Mouse (Mus musculus) spleen, adult 2 months (tissue): Measurements from ENCODE around the gene Tlr7. TPM values are rescaled to one million over a fixed set of nuclear protein-coding genes. Genes with fewer than 3 reads are reported as not detected.
"Not testable (repeated sequence)": the region's sequence is repeated elsewhere in the genome, so short reads cannot be mapped to it uniquely, and the experiment has no call there.

Source experiments
- DNase-seq, 2 experiments: peaks; one replicate each; pipeline versions ENCODE4 v3.0.0 to v3.0.0-alpha.2; 2012 to 2021; ENCODE audit warnings: low spot score in 2 of 2, low read depth in 1 of 2
- H3K27ac ChIP-seq: fragments of 200-500 bp; 2 replicates; pipeline ENCODE4 v1.5.1; 2012; ENCODE audit warnings: low read length, inconsistent platforms; ENCODE audit not compliant: insufficient read depth
- H3K27me3 ChIP-seq: fragments of 200-500 bp; 2 replicates; pipeline ENCODE4 v1.6.1; 2012; ENCODE audit warnings: mild to moderate bottlenecking, moderate library complexity, low read length, inconsistent platforms; ENCODE audit not compliant: control insufficient read depth, insufficient read depth
- H3K36me3 ChIP-seq: fragments of 200-500 bp; 2 replicates; pipeline ENCODE4 v1.6.1; 2012; ENCODE audit warnings: mild to moderate bottlenecking, low read length, inconsistent platforms; ENCODE audit not compliant: control insufficient read depth, insufficient read depth
- H3K4me1 ChIP-seq: fragments of 200-500 bp; 2 replicates; pipeline ENCODE4 v1.6.1; 2011; ENCODE audit warnings: inconsistent platforms; ENCODE audit not compliant: control insufficient read depth, insufficient read depth, insufficient read length
- H3K4me3 ChIP-seq: fragments of 200-500 bp; 2 replicates; pipeline ENCODE4 v1.5.1; 2011; ENCODE audit warnings: mild to moderate bottlenecking, inconsistent platforms; ENCODE audit not compliant: insufficient read depth, insufficient read length; ENCODE audit errors: extremely low read depth
- CTCF ChIP-seq: fragments of 200-500 bp; IDR thresholded peaks from 2 replicates; pipeline ENCODE4 v1.5.1; 2011; ENCODE audit warnings: mild to moderate bottlenecking, inconsistent platforms; ENCODE audit not compliant: insufficient read depth, insufficient read length, insufficient replicate concordance; ENCODE audit errors: extremely low read depth
- POLR2A ChIP-seq: fragments of 200-500 bp; IDR thresholded peaks from 2 replicates; pipeline ENCODE4 v1.6.1; 2011; ENCODE audit warnings: low read depth, low read length, inconsistent platforms
- WGBS: fragments of 180-500 bp; shearing (Covaris S2); methylation state at CpG from one replicate; pipeline ENCODE4 v1.1.7; 2018; 5-methylcytosine and 5-hydroxymethylcytosine counted together
- polyA plus RNA-seq: library from polyadenylated mRNA; depleted of rRNA; stranded (reverse); fragments of >200 nt; gene quantifications from 2 replicates; pipeline ENCODE4 v1.2.3, GENCODE M21; 2012; rRNA removed

The Tlr7 gene
- 1.8 and 2.6 TPM in 2 replicates for polyA plus RNA-seq

- WGBS: 36% methylated on average over 6 of the region's 6 CpGs
- TF ChIP-seq POLR2A (peak; percentile 10; the same call in 1 of the 2 replicates), CTCF (no peak)
- H3K4me3 ChIP-seq: peak within 1 kb of the TSS; percentile 54
Observed at GRCm38 (mm10) chrX:167330399-167330798, at the start of gene Tlr7. Gene Tlr7 (minus strand): TSS chrX:167330558.

GRCm38 (mm10) chrX:167380073-167380472 lies 49.7 kb upstream of the Tlr7 start:
- Histone ChIP-seq H3K36me3 (no peaks in the 10 kb centered on the region), H3K27ac (no peak overlapping the region), H3K4me3 (no peak overlapping the region), H3K27me3 (no peaks in the 10 kb centered on the region), H3K4me1 (no peaks in the 10 kb centered on the region; the same call in 1 of the 2 replicates)
- TF ChIP-seq POLR2A: no peak
- no peak for TF ChIP-seq CTCF
- DNase-seq: no peak
- WGBS: 70% methylated on average over 4 of the region's 4 CpGs

More at GRCm38 (mm10) chrX:167330399-167330798, at the start of gene Tlr7:
- peak in 1 of 2 experiments; percentile 10 for DNase-seq
- Histone ChIP-seq H3K36me3 (no peaks in the 10 kb centered on the region), H3K27me3 (no peaks in the 10 kb centered on the region), H3K4me1 (peaks cover 4% of the 10 kb centered on the region; the same call in 1 of the 2 replicates), H3K27ac (peak within 1 kb of the TSS; percentile 88)

- H3K4me3 ChIP-seq, H3K4me1 ChIP-seq, H3K27me3 ChIP-seq, DNase-seq, H3K36me3 ChIP-seq, H3K27ac ChIP-seq: not testable (repeated sequence)
- 56% methylated on average over 3 of the region's 3 CpGs for WGBS
Observed at GRCm38 (mm10) chrX:167361231-167361630, 30.9 kb upstream of the Tlr7 start.

- no peak overlapping the region for H3K4me3 ChIP-seq
- no peak for TF ChIP-seq CTCF
- peak overlapping the region; percentile 62 for H3K27ac ChIP-seq
- no peaks in the 10 kb centered on the region; the same call in 1 of the 2 replicates for H3K36me3 ChIP-seq
- DNase-seq: no peak
- WGBS: 45% methylated on average over 7 of the region's 7 CpGs
- H3K4me1 ChIP-seq: peaks cover 2% of the 10 kb centered on the region; the same call in 1 of the 2 replicates
- no peaks in the 10 kb centered on the region for H3K27me3 ChIP-seq
Observed at GRCm38 (mm10) chrX:167359704-167360103, 29.3 kb upstream of the Tlr7 start.

- Histone ChIP-seq H3K4me3 (no peak overlapping the region), H3K36me3 (no peaks in the 10 kb centered on the region; the same call in 1 of the 2 replicates), H3K27ac (no peak overlapping the region), H3K4me1 (peaks cover 2% of the 10 kb centered on the region; the same call in 1 of the 2 replicates), H3K27me3 (no peaks in the 10 kb centered on the region)
- 47% methylated on average over 2 of the region's 2 CpGs for WGBS
- peak in 1 of 2 experiments; percentile 26 for DNase-seq
- TF ChIP-seq POLR2A (no peak), CTCF (no peak)
Observed at GRCm38 (mm10) chrX:167357415-167357814, 27.1 kb upstream of the Tlr7 start.

GRCm38 (mm10) chrX:167355965-167356364 lies 25.6 kb upstream of the Tlr7 start:
- WGBS: 61% methylated on average over 3 of the region's 3 CpGs
- Histone ChIP-seq H3K27me3 (no peaks in the 10 kb centered on the region), H3K4me1 (peaks cover 2% of the 10 kb centered on the region; the same call in 1 of the 2 replicates), H3K36me3 (no peaks in the 10 kb centered on the region), H3K27ac (no peak overlapping the region), H3K4me3 (no peak overlapping the region)
- no peak for TF ChIP-seq CTCF
- no peak for TF ChIP-seq POLR2A
- DNase-seq: no peak

GRCm38 (mm10) chrX:167353617-167354016 lies 23.3 kb upstream of the Tlr7 start:
- Histone ChIP-seq H3K36me3 (peaks cover 4% of the 10 kb centered on the region; the same call in 1 of the 2 replicates), H3K4me1 (no peaks in the 10 kb centered on the region; the same call in 1 of the 2 replicates), H3K27me3 (no peaks in the 10 kb centered on the region), H3K4me3 (no peak overlapping the region), H3K27ac (no peak overlapping the region)
- 70% methylated on average over 2 of the region's 2 CpGs for WGBS
- TF ChIP-seq CTCF (no peak), POLR2A (no peak)
- DNase-seq: no peak
